Mouse (Mus musculus) megakaryocyte, adult 5-6 weeks (primary cell): ENCODE results near the gene Cirbp. TPM values are rescaled to one million over a fixed set of nuclear protein-coding genes. Genes with fewer than 3 reads are reported as not detected.

ENCODE experiments used
- ATAC-seq: 2 replicates; pipeline ENCODE4 v1.8.0; 2016; ENCODE audit warnings: mild to moderate bottlenecking, inconsistent platforms; ENCODE audit not compliant: poor library complexity, severe bottlenecking
- total RNA-seq, 2 experiments: library from RNA; stranded (forward) in 1 of 2; stranded (reverse) in 1 of 2; fragments of 153-499, 151-499 nt in 1 of 2; fragments of 221-1000, 200-1000 nt in 1 of 2; gene quantifications; 2 replicates each; pipeline versions ENCODE4 v1.2.3 to v1.2.4; 2015 to 2017

Gene Cirbp
- total RNA-seq (2015) (11.7 and 13.8 TPM in 2 replicates), total RNA-seq (2017) (29.3 and 32.1 TPM in 2 replicates)

DNA sequence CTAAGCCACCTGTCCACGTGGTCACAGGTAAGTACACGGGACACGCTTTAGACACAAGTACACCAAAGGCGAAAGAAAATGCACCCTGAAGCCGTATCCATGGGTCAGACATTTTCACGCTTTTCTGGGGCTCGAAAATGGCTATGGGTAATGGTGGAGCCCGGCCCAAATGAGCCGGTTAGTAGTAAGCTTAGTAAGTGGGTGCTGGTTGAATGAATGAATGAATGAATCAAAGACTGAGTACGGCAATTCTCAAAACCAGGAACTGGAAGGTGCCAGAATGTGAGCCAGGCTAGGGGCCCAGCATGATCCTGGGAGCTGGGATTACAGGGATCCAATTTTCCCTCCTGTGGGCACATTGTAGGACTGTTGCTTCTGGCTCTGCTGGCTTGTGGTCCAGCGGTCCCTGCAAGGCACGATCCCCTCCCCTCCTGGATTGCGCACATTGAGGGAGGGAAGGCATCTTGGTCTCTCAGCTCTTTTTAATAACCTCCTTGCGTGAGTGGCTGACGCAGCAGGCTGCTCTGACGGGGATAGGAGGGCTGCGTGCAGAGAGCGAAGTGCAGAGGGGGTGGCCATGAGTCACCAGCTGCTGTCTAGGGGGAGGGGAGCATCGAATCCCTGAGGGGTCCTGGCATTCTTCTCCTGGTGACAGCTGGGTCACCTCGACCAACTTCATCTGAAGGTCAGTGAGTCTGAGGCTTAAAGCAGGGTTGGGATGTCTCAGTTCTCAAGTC, at the start of gene Cirbp:
Gene Cirbp, plus strand, starts transcription at position 594 of the 737 bp plus-strand sequence.
- ATAC-seq: no peak

DNA sequence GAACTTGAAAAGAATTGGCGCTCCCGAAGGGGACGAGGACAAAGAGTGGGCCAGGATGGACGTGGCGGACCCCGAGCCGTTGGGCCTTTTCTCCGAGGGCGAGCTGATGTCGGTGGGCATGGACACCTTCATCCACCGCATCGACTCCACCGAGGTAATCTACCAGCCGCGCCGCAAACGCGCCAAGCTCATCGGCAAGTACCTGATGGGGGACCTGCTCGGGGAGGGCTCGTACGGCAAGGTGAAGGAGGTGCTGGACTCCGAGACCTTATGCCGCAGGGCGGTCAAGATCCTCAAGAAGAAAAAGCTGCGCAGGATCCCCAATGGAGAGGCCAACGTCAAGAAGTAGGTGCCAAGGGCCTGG, 49.2 kb upstream of the Cirbp start:
- no peak for ATAC-seq

DNA sequence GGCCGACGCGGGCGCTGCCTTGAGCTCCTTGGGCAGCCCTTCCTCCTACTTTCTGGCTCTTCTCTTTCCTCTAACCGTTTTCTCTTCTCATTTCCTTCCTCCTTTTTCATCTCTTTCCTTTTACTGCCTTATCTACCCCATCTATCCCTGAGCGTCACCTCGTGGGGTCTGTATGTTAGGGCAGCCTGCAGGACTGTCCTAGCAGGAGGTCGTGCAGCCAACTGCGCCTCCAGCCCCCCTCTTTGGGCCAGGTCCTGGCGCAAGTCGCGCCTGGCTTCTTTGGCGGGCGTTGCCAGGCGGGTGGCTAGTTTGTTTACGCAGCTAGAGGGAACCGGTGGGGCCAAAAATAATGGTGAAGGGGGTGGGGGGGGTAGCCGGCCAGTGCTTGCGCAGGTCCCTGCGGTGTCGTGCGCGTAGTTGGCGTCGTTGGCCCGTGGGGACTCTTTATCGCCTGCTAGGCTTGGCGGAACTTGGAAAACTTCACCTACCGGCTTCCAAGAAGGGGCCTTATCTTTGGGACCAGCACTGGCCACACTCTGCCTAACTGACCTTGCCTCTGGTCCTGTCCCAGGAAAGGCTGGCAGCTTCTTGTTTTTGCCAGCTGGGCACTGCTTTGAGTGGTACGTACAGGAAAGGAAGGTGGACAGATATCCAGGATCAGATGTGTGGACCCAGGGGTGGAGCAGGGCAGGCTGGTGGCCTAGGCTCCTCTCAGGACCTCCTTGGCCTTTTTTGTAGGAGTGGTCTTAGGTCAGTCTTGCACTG, 48.7 kb upstream of the Cirbp start:
- peak; percentile 3 for ATAC-seq

DNA sequence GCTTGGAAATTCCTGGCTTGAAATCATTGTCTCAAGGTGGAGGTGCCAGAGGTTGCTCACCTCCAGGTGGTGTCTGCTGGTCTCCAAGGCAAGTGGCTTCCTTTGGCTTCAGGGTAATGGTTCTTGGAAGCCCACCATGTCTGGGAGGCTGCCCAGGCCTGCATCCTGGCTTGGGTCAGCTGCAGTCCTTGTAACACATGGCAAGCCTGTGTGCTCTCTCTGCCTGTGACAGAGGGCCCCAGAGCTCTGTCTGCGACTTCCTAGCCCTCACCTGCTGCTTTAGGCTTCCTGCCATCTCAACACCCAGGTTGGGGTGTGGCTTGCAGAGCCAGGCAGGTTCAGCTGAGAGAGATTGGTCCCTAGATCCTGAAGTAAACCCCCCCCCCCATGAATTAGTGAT, 48.0 kb upstream of the Cirbp start:
- ATAC-seq: no peak

DNA sequence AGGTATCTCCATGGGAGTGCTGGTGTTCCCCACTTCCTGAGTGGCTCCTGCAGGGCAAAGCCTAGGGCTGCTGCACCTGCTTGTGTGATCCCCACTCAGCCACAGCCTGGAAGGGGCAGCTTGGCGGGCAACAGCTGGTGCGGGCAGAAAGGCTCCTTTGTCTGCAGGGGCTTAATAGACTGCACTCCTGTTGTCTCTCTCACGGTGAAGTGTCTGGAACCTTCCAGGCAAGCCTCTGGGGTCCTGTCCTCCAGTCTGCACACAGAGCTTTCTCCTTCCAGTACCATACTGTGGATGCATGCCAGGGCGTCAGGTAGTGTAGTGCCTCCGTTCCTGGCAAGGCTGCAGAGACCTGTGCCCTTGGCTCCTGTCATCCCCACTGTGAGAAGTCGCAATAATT, 47.2 kb upstream of the Cirbp start:
- no peak for ATAC-seq

DNA sequence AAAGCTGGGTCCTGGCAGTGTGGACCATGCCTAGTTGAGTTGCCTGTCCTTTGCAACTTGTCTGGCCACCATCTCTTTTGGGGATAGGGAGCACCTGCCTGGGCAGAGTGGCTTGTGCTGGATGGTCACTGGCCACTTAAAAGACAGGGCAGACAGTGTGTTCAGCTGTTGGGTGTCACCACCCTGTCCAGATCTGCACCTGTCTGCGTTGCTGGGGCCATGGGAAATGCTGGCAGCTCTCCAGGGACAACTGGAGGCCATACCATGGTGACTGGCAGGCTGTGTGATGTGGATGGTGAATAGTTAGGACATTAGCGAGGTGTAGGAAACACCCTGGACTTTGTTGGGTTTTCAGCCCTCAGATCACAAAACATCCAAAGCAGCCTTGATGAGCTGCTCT, 45.6 kb upstream of the Cirbp start:
- ATAC-seq: no peak

DNA sequence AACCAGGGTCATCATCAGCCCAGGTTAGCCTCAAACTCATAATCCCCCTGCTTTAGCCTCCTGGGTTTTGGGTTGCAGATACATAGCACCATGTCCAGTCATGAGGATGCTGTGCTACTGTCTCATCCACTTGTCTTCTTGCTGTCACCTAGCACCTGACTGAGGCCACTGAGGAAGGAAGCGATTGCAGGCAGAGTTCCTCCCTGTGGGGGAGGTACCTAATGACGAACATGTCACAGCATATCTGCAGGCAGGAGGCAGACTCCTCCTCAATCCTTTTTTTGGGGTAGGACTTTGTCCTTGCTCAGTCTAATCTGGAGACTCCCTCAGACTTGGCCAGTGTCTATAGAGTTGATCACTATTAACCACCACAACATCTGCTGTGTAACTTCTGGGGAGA, 44.1 kb upstream of the Cirbp start:
- ATAC-seq: peak; percentile 94

DNA sequence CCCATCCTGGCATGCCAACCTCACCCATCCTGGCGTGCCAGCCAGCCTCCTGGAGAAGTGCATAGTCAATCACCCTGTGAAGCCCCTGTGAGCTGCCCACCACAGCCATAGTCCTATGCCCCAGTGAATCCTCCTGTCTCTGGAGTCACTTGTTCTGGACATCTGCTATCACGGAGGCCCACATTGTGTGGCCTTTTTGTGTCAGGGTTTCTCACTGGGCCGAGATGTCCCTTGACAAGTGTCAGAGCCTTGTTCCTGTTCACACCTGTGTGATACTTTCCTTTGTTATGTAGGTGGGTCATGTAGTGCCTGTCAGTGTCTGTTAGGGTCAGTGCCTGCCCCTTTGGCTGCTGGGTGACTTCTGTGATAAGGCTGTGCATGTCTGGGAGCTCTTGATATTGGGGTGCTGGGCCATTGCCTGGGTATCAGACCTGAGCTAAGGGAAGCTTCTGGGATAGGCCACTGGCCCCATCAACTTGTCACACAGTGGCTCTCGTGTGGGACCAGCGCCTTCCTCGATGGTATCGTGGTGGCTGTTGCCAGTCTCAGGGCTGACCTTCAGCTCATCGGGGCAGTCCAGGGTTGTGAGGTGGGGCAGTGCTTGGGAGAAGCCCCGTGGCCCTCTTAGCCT, 41.7 kb upstream of the Cirbp start:
- ATAC-seq: no peak

DNA sequence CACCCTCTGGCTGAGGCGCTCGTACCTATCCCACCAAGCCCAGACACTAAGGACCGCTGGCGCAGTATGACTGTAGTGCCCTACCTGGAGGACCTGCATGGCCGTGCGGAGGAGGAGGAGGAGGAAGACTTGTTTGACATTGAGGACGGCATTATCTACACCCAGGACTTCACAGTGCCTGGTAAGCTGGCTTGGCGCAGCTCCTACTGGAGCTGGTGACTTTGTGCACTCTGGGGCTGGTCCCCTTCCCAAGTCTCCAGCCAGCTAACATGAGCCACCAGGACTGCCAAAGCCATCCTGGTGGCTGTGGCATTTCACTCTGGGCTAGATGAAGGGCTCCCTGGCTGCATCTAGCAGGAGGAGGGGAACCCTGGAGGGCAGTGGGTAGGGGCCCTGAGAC, 37.9 kb upstream of the Cirbp start:
- no peak for ATAC-seq

DNA sequence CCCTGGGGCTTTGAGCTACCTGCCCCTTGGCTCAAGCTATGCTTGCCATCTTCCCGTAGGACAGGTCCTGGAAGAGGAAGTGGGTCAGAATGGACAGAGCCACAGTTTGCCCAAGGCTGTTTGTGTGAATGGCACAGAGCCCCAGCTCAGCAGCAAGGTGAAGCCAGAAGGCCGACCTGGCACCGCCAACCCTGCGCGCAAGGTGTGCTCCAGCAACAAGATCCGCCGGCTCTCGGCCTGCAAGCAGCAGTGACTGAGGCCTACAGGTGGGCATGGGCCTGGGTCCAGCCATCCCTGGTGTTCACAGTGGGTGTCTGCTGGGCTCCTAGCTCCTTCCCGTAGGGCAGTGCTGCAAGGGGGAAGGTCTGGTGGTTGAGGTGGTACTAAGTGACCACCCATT, 35.9 kb upstream of the Cirbp start:
- no peak for ATAC-seq

DNA sequence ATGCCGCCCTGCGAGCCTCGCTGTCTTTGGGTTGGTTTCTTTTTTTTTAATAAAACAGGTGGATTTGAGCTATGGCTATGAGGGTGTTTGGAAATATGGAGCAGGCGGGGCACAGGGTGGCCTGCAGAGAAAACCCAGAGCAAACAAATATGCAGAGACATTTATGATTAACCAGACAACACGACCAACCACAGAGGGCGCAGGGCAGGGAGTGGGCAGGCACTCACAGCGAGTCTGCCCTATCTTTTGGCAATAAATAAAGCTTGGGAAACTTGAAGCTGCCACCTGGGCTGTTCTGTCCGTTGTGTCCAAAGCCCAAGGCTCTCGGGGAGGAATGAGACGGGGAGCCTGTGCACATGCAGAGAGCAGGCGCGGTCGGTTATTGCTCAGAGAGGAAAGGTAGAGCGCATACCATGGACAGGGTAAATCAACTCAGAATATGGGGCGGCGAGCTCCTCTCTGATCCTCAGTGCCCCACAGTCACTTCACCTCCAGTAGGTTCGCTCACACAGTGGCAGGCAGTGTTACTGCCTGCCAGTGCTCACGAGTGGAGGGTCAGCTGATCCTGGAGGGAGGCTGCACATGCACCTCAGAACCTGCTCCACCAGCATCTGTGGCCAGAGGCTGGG, 35.3 kb upstream of the Cirbp start:
- no peak for ATAC-seq

DNA sequence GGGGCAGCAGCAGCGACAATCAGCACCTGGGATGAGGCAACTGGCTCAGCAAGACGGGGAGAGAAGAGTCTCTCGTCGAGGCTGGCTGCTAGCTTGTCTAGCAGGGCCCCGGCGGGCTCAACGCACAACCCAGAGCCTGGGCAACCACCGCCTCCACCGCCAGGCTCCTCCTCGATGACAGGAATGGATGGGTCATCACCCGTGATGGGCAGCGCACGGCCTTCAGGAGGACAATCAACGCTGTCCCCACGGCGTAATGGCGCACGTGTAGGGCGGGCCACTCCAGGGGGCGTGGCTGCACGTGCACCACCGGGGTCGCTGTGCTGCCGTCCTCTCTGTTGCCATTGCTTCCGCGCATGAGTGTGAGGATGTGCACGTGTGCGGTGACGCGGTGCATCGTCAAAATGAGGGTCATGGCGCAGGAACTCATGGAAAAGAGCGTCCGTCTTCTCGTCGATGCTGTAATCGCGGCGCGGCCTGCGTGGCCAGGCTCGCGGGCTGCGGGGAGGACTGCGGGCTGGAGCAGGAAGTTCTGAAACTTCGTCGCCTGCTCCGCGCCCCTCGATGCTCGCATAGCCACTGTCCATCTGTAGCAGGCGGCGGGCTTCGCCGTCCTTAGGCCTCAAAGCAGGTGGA, 34.4 kb upstream of the Cirbp start:
- ATAC-seq: no peak

DNA sequence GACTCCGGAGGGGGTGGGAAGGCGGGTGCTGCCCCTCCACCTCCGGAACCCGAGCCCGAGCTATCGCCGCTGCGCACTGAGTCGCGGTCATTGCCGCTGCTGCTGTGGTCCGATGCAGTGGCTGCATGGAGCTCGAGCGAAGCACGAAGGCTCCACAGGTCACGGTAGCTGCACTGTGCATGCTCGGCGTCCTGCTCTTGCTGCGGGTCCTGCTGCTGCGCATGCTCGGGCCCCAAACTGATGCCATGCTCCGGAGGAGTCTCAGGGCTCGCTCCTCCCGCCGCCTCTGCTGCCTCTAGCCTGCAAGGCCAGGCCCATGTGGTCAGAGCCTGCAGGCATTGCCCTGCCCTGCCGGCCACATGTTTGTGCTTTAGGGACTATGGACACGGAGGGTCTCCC, 33.8 kb upstream of the Cirbp start:
- ATAC-seq: no peak

DNA sequence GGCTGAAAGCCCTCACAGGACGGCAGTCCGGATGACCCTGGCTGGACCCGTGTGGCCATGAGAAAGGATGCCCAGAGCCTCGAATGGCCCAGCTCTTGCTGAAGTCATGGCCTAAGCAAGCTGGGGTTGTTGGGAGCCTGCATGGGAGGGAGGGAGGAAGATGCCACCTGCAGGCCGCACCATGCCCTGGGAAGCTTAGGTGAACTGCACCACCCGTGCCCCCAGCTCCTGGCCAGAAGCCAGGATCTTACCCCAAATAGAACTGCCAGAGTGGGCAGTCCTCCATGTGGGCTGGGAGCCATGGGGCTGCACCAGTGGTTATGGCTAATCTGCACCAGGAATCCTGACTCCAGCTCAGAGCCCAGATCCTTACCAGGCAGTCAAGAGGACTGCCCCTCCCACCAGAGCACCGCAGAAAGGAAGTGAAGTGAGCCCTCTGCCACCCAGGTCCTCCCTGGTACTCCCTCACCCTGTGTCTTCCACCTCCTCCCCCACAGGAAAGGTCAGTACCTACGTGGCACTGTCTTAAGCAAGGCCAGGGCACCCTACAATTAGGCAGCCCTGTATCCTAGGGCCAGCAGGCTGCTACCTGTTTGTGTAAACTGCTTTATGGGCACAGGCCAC, 32.4 kb upstream of the Cirbp start:
- peak; percentile 65 for ATAC-seq

DNA sequence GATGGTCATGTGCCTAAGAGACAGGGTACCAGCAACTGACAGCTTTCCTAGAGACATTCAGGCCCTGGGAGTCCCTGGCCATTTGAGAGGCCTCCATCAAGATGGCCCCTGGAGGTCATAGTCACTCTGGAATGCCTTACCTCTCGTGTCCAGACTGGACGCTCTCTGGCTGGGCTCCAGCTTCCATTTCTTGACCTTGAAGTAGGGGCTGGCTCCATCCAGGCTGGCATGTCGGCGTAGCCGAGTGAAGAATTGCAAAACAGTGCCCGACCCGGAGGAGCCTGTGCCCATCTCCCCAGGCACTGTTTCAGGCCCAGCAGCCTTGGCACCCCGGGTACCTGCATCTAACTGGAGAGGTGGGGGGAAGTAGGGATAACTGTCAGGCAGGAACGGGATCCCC, 31.4 kb upstream of the Cirbp start:
- ATAC-seq: no peak

DNA sequence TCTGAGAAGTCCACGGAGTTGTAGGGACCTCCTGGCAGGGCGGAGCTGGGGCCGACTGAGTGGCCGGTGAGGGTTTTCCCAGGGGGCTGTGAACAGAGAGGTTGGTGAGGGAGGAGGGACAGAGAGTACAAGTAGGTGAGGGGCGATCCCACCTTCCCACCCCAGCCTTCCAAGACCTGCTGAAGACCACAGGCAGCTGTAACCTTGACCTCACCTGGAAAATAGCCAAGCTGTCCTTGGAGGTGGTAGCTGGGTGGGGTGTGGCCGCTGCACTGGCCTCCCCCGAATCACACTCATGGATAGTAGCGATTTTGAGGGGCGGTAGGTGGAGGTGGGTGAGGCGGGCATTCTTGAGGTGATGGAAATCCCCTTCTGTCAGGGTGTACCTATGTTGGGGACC, 30.6 kb upstream of the Cirbp start:
- ATAC-seq: no peak

DNA sequence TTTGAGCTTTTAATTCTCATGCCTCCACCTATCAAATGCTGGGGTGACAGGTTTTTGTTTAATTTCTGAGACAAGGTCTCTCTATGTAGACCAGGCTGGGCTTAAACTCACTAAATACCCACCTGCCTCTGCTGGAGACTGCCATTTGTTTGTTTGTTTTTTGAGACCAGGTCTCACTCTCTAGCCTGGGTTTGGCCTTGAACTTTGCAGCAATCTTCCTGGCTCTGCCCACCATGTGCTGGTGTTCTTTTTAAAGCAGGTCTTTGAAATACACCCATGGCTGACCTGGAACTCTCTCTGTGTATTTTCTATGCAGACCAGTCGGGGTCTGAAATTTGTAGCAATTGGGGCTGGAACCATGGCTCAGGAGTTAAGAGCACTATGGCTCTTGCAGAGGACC, 30.1 kb upstream of the Cirbp start:
- no peak for ATAC-seq

DNA sequence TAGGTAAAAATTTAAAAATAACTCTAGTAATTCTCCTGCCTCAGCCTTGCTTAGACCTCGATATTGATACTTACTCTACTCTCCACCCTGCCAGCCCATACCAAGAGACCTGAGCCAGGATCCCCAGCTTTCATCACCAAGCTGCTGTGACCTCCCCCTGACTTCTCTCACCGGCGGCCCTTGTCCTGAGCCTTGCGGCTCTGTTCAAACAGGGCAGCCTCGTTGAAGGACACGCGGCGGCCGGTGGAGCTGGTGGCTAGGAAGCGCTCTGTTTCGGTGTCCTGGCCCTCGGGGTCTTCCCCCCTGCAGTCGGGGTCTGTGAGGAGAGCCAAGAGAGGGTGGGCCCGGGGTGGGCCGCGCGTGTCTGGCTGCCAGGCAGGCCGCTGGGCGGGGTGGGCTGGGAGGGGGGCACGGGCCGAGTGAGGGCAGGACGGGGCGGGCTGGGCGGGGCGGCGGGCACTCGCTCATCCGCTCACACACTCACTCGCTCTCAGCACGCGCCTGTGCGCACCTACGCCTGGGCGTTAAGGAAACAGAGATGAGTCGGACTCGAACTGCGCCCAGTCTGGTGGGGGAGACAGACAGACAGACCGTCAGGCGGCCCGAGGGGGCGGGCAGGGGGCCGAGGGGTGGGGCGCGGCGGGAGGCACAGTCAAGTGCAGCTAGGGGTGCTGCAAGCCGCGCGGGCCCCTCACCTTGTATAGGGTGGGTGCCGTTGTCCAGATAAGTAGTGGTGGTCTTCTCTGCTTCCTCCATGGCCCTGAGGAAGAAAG, 29.4 kb upstream of the Cirbp start:
- no peak for ATAC-seq

DNA sequence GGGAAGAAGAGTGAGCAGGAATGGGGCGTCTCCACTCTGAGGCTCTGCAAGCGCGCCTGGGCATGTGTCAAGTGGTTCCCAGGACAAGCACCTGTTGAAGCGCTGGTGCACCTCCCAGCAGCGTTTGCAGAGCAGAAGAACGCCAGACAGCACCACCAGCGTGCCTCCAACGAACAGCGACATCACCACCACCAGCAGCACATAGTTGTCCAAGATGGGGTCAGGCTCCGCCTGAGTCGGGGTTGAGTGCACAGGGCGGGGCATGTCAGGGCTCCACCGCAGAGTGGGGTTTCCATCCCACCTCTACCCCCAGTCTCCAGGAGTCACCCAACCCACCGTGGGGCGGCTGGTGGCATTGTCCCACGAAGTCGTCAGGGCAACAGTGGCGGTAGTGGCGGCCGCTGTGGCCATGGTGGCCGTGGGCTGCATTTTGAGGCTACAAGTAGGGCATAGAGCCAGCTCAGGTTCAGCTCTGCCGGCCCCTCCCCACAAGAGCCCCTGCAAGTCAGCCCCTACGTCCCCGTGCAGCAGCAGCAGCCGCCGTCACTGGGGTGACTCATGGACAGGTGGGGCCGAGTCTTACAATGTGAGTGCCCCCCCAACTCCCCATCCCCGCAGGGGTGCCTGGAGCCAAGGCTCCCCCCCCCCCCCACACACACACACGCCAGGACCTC, 28.7 kb upstream of the Cirbp start:
- no peak for ATAC-seq
